Mouse (Mus musculus): ENCODE data around the gene Psmb3. TPM values are rescaled to one million over a fixed set of nuclear protein-coding genes. Genes with fewer than 3 reads are reported as not detected.
A peak's percentile ranks its signal among the peaks of the same experiment; 100 is the strongest.

The Psmb3 gene
- total RNA-seq, 2 experiments from 2014 or later, result 203 to 227 TPM

GRCm38 (mm10) chr11:97744718-97745330 is 41.6 kb downstream of the Psmb3 start:
- DNase-seq (ENCODE audit: low spot score in 2 of 2), result peak; percentile 96 to 98

DNA sequence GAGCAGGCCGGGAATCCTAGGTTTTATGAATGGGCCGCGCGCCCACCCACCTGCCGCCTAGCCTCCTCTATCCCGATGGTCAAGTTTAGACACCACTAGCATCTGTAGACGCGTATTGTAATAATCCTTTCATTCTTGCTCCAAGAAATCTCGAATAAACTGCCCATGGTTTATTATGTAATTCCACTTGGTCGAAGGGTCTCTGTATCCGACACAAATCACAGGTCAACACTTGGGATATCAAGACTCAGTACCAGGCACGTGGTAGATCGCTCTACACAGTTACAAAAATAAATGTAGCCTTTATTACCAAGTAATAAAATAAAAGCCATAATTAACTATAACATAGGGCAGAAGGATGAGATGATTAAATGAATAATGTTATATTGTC is 42.1 kb downstream of the Psmb3 start:
- no peak for DNase-seq (ENCODE audit: low spot score in 2 of 2)

GRCm38 (mm10) chr11:97747773-97748172 is 44.6 kb downstream of the Psmb3 start:
- DNase-seq (ENCODE audit: low spot score in 2 of 2), result peak in 1 of 2 experiments; percentile 26

DNA sequence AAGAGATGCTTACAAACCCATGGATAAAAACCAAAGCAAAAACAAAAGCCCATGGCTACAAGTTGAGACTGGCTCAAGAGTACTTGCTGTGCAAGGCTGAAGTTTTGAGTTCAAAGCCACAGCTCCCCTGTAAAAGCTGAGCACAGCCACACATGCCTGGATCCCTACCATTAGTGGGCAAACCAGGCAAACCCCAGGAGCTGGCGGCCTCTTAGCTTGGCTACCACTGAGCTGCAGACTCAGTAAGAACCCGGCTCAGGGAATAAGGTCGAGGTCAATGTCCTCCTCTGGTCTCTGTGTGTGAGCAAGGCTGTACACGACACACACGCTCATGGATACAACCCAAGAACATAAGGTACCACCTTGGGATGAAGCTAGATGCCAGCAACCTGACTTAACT is 45.3 kb downstream of the Psmb3 start:
- DNase-seq (ENCODE audit: low spot score in 2 of 2), result no peak

DNA sequence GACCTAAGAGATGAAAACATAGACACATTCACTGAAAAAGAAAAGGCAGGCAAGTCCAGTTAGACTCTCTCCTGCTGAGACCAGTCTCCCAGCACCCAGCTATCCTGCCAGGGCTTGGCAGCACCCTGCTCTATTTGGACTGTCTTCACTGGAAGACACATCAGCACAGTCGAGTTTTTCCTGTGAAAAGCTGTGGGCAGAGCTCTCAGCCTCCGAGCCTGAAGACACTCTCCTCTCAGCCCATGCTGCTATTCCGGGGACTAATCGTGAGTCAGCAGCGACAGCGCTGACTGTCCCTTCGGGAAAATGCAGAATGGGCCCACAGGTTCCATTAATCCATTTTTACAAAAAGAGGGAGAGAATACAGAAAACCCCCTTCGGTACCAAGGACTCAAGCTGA is 50.1 kb downstream of the Psmb3 start:
- no peak for DNase-seq (ENCODE audit: low spot score in 2 of 2)

DNA sequence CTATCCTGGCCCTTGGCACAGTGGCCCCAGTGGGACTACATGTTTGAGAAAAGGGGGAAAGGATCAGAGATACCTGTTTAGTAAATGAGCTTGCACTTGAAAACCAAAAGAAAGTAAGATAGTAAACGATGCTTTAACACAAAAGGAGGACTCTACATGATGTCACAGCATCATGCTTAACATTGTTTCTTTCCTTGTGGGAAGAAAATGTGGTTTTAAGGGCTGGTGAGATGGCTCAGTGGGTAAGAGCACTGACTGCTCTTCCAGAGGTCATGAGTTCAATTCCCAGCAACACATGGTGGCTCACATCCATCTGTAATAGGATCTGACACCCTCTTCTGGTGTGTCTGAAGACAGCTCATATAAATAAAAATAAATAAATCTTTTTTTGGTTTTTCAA is 54.9 kb downstream of the Psmb3 start:
- no peak for DNase-seq (ENCODE audit: low spot score in 2 of 2)

GRCm38 (mm10) chr11:97758942-97759341 is 55.7 kb downstream of the Psmb3 start:
- no peak for DNase-seq (ENCODE audit: low spot score in 2 of 2)

DNA sequence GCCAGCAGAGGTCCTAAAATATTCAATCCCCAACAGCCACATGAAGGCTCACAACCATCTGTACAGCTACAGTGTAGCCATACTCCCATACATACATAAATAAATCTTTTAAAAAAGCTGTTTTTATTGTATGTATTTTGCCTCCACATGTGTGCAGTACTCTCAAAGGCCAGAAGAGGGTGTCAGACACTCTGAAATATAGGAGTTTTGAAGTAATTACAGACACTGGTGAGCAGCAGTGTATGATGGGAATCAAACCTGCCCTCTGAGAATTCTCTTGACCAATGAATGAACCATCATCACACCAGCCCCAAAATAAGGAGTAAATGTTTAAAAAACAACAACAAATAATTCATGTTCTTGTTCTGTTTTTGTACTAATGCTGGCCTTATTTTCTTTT is 58.4 kb downstream of the Psmb3 start:
- no peak for DNase-seq (ENCODE audit: low spot score in 2 of 2)

Small RNA genes lying within 50 kb of the gene (microRNA-seq; reads per million reads assigned to microRNA genes)
- not detected for gene Gm24158
- gene Mir6927, result not detected
- not detected for gene Mir8102

Other genes starting within 250 kb of the Psmb3 start
- not detected for gene 4933428G20Rik, start 203.1 kb upstream of the Psmb3 start, total RNA-seq (2021)
- gene Srcin1, start 127.2 kb upstream of the Psmb3 start, total RNA-seq (2021), result 1 to 10 TPM; 1.3 to 1.7 TPM
- under 1 TPM; 0.47 to 0.76 TPM for gene Epop, start 73.7 kb upstream of the Psmb3 start, total RNA-seq (2021)
- gene Mllt6, start 40.0 kb upstream of the Psmb3 start, total RNA-seq (2021), result 10 to 100 TPM; 30.8 to 32.1 TPM
- gene Cisd3, start 17.6 kb upstream of the Psmb3 start, total RNA-seq (2021), result 10 to 100 TPM; 65.5 to 72.0 TPM
- 10 to 100 TPM; 27.3 to 33.0 TPM for gene Pcgf2, start 2.9 kb upstream of the Psmb3 start, total RNA-seq (2021)
- 10 to 100 TPM; 62.7 to 64.2 TPM for gene Pip4k2b, start 41.3 kb downstream of the Psmb3 start, total RNA-seq (2021)
- 10 to 100 TPM; 13.4 to 13.5 TPM for gene Cwc25, start 63.2 kb downstream of the Psmb3 start, total RNA-seq (2021)
- gene 1700001P01Rik, start 72.5 kb downstream of the Psmb3 start, total RNA-seq (2021), result not detected
- gene Rpl23, start 79.0 kb downstream of the Psmb3 start, total RNA-seq (2021), result 100 to 1,000 TPM; 976 to 983 TPM
- gene Lasp1, start 95.6 kb downstream of the Psmb3 start, total RNA-seq (2021), result 10 to 100 TPM; 82.0 to 99.0 TPM
- gene B230217C12Rik, start 137.4 kb downstream of the Psmb3 start, total RNA-seq (2021), result 1 to 10 TPM; 1.0 to 2.4 TPM
- gene Fbxo47, start 180.8 kb downstream of the Psmb3 start, total RNA-seq (2021), result under 1 TPM; 0.27 to 0.44 TPM

Data from gastrocnemius, postnatal 4 days (tissue).